Mouse (Mus musculus) heart, embryonic 11.5 days (tissue): ENCODE results near the gene Tmem178. TPM values are rescaled to one million over a fixed set of nuclear protein-coding genes. Genes with fewer than 3 reads are reported as not detected.
A peak's percentile ranks its signal among the peaks of the same experiment; 100 is the strongest.
"Not testable (repeated sequence)": the region's sequence is repeated elsewhere in the genome, so short reads cannot be mapped to it uniquely, and the experiment has no call there.

Experiments used
- ATAC-seq: fragments of 200-750 bp; cut with Nextera tagmentation; replicated peaks from 2 replicates; pipeline ENCODE4 v1.8.0; 2017; ENCODE audit warnings: moderate library complexity; ENCODE audit not compliant: insufficient number of reproducible peaks, low FRiP score, low TSS enrichment
- H3K27ac ChIP-seq: fragments of 300-500 bp; sonication (generic); 2 replicates; pipeline ENCODE4 v1.5.1; 2014; ENCODE audit warnings: mild to moderate bottlenecking, low read depth, low read length
- H3K27me3 ChIP-seq: fragments of 300-500 bp; sonication (generic); 2 replicates; pipeline ENCODE4 v1.6.1; 2014; ENCODE audit warnings: mild to moderate bottlenecking, low read length, mixed read lengths; ENCODE audit not compliant: control insufficient read depth, insufficient read depth
- H3K36me3 ChIP-seq: fragments of 300-500 bp; sonication (generic); 2 replicates; pipeline ENCODE4 v1.6.1; 2014; ENCODE audit warnings: mild to moderate bottlenecking, low read length, moderate library complexity, mixed read lengths; ENCODE audit not compliant: control insufficient read depth, insufficient read depth
- H3K4me1 ChIP-seq: fragments of 300-500 bp; sonication (generic); 2 replicates; pipeline ENCODE4 v1.6.1; 2014; ENCODE audit warnings: low read length; ENCODE audit not compliant: control insufficient read depth, insufficient read depth
- H3K4me2 ChIP-seq: fragments of 300-500 bp; sonication (generic); 2 replicates; pipeline ENCODE4 v1.6.1; 2014; ENCODE audit warnings: mild to moderate bottlenecking, moderate library complexity
- H3K4me3 ChIP-seq: fragments of 300-500 bp; sonication (generic); 2 replicates; pipeline ENCODE4 v1.5.1; 2014; ENCODE audit warnings: low read depth, low read length
- H3K9ac ChIP-seq: fragments of 300-500 bp; sonication (generic); 2 replicates; pipeline ENCODE4 v1.6.1; 2014; ENCODE audit warnings: mild to moderate bottlenecking, low read depth, low read length, moderate library complexity
- H3K9me3 ChIP-seq: fragments of 300-500 bp; sonication (generic); replicated peaks from 2 replicates; pipeline ENCODE4 v1.6.1; 2016; ENCODE audit warnings: low read length; ENCODE audit not compliant: control insufficient read depth
- WGBS: fragments of 180-500 bp; shearing (Covaris S2); extraction: QIAGEN DNeasy Blood & Tissue Kit; methylation state at CpG from one replicate; pipeline ENCODE4 v1.1.7; 2014; ENCODE audit not compliant: insufficient replicate concordance; 5-methylcytosine and 5-hydroxymethylcytosine counted together
- polyA plus RNA-seq: library from polyadenylated mRNA; unstranded; fragments of >200 nt; fragmentation: Nextera tagmentation; extraction: Ambion mirVana; gene quantifications from 2 replicates; pipeline ENCODE4 v1.2.1, GENCODE M21; 2014

Tmem178 gene
- polyA plus RNA-seq, 1 experiment from 2014 or later = 6.0 TPM

DNA sequence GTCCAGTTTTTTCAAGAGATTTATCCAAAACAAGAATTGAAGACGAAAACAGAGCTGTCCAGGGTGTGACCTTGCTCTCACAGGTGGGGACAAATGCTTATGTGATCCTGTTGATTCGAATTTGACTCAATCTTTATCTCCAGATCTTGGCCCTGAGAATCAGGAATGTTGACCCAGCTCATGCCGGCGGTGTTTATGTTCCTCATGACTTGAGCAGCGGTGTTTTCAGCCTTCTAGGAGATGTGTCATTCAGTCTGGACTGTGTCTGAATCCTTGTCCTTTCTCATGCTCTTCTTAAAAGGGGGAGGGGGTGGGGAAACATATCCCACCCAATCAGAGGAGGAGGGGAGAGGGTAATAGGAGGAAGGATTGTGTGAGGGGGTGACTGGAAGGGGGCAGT, 7.9 kb upstream of the Tmem178 start:
- Histone ChIP-seq H3K9ac (no peak overlapping the region), H3K4me3 (no peak overlapping the region), H3K9me3 (no peaks in the 10 kb centered on the region), H3K4me2 (no peak overlapping the region), H3K27me3 (no peaks in the 10 kb centered on the region), H3K27ac (no peak overlapping the region), H3K36me3 (no peaks in the 10 kb centered on the region), H3K4me1 (0 out of 2 replicates have a peak, but pooled peaks cover 3% of the 10 kb centered on the region)
- ATAC-seq = no peak
- 70% methylated on average over 5 of the region's 5 CpGs for WGBS

DNA sequence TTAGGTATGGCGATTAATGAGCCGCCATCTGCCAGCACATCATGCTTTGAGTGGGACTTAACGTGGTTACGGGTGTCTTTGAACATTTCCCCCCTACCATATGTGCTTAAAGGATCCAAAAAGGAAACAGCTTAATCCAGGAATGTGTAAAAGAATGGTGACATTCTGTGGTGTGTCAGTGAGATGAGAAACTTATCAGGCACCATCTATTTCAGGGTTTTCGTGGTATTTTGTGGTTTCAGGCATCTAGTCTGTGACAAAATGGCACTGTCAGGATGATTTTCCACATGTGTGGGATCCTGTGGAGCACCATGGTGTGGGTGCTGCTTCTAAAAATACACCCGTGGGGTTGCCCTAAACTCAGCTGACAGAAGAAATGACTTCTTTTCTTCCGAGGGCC, 4.6 kb upstream of the Tmem178 start:
- no peak overlapping the region for H3K4me2 ChIP-seq
- peaks cover 18% of the 10 kb centered on the region for H3K27me3 ChIP-seq
- no peaks in the 10 kb centered on the region for H3K4me1 ChIP-seq
- no peak for ATAC-seq
- H3K27ac ChIP-seq = no peak overlapping the region
- WGBS = 78% methylated on average over 7 of the region's 7 CpGs
- H3K36me3 ChIP-seq = no peaks in the 10 kb centered on the region
- no peak overlapping the region for H3K9ac ChIP-seq
- no peak overlapping the region for H3K4me3 ChIP-seq
- H3K9me3 ChIP-seq = no peaks in the 10 kb centered on the region

DNA sequence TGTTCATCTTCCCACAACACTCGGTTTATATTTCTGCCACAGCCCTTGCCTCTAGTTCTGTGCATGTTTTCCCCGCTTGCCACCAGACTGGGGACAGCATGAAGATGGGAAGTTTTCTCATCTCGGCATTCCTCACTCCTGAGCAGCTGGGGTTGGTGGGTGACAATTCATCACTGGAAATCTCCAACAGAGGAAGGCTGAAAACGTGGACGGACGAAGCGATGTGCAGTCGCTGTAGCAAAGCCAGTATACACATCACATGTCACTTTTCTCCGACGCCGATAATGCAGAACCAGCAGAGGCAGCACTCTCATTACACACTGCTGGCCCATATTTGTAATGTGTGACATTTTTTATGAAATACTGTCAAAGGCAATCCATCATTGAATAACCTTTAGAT, 2.6 kb upstream of the Tmem178 start:
- no peaks in the 10 kb centered on the region for H3K36me3 ChIP-seq
- H3K4me3 ChIP-seq = no peak overlapping the region
- H3K27ac ChIP-seq = no peak overlapping the region
- peaks cover 29% of the 10 kb centered on the region for H3K27me3 ChIP-seq
- H3K4me1 ChIP-seq = no peaks in the 10 kb centered on the region
- no peak for ATAC-seq
- H3K4me2 ChIP-seq = no peak overlapping the region
- H3K9me3 ChIP-seq = no peaks in the 10 kb centered on the region
- no peak overlapping the region for H3K9ac ChIP-seq
- 70% methylated on average over 11 of the region's 11 CpGs for WGBS

DNA sequence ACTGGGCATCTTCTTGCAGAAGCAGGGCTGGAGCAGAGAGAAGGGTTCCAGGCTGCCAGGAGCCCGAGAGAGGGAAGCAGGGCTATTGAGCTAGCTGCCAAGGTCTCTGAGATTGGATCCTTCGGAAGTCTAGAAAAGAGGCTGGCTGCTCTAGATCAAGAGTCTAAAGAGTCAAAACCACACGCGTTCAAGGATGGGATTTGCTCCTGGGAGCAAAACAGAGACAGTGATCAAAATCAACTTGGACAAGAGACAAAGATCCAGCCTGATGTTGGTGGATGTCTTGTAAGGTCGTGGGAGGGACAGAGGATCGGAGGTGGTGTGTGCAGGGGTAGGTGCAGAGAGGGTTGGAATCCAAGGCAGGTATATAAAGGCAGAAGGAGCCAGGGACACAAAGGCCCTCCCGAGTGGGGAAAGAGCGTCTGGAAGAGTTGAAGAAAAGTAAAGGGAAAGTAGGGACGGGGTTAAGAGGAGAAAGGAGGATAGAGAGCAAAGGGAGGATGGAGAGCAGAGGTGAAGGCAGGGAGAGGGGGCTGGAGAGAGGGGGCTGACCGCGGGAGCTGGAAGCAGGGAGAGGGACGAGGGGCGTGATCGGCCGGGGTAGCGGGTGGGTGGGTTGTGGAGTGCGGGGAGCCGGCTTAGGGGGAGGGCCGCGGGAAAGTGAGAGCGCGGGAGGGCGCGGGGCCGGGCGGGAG, 450 bp upstream of the Tmem178 start:
- no peak for ATAC-seq
- no peaks in the 10 kb centered on the region for H3K4me1 ChIP-seq

DNA sequence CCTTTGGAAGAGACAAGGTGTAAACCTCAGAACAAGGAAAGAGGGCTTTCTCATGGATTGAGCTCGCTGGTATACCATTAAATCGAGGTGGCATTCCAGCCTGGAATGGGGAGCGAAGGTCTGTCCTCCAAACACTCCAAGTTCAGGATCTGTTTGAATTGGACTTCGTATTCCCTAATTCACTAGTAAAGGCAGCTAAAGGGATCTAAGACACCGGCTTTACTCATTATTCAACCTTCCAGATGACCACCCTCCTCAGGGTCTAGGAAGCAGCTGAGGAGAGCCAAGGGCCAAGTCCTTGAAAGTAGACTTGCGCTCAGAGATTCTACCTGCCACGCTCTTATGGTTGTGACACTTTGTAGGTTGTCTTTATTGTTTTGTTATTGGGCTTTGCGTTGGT, 1.1 kb downstream of the Tmem178 start:
- H3K36me3 ChIP-seq, H3K9ac ChIP-seq, H3K9me3 ChIP-seq, ATAC-seq, H3K27ac ChIP-seq, H3K4me1 ChIP-seq: not testable (repeated sequence)
- peaks cover 29% of the 10 kb centered on the region for H3K27me3 ChIP-seq
- H3K4me3 ChIP-seq = 0 out of 2 replicates have a peak overlapping the region, but pooled peaks have one; percentile 10
- H3K4me2 ChIP-seq = peak overlapping the region; percentile 55
- 29% methylated on average over 8 of the region's 8 CpGs for WGBS

More for the DNA sequence above, 450 bp upstream of the Tmem178 start:
- Histone ChIP-seq H3K36me3 (no peaks in the 10 kb centered on the region), H3K27ac (no peak overlapping the region), H3K27me3 (peaks cover 29% of the 10 kb centered on the region), H3K9ac (peak overlapping the region; percentile 79), H3K9me3 (no peaks in the 10 kb centered on the region), H3K4me3 (peak overlapping the region; percentile 72), H3K4me2 (peak overlapping the region; percentile 98)
- WGBS = 9% methylated on average over 21 of the region's 26 CpGs

DNA sequence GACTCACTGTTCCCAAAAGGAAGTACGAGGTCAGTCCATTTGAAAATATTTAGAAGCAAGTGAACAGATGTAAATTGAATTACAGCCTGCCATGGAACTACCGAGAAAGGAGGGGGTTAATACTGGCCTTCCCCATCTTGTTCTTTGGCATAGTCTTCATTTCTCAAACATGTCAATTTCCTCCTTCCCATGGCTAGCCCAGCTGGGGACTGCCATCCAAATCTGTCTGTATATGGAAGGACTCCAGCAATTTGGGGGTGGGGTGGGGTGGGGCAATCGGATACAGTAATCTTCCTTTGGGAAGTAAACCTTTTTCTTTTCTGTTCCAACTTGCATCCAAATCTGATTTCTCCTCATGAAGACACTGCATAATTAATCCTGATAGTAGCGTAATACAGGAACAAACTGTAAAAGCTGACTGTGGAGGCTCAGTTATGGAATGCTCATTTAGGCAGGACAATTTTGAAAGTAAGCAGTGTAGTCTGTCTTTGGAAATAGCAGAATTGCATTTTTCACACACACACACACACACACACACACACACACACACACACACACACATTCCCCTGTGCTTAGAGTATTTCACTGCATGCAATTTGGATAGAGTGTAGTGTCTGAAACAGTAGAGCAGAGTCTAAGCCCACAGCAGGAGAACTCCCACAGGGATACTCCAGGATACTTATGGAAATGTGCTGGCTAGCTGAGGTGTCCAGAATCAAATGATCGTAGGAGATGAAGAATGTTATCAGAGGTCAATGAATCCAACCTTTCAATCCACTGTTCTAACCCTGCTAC, 1.9 kb downstream of the Tmem178 start:
- H3K36me3 ChIP-seq = no peaks in the 10 kb centered on the region
- no peaks in the 10 kb centered on the region for H3K9me3 ChIP-seq
- no peak overlapping the region for H3K4me3 ChIP-seq
- WGBS = 74% methylated on average over 5 of the region's 5 CpGs
- H3K4me2 ChIP-seq = no peak overlapping the region; the same call in 1 of the 2 replicates
- H3K9ac ChIP-seq = no peak overlapping the region
- peaks cover 29% of the 10 kb centered on the region for H3K27me3 ChIP-seq
- no peak overlapping the region for H3K27ac ChIP-seq
- H3K4me1 ChIP-seq = peaks cover under 1% of the 10 kb centered on the region; the same call in 1 of the 2 replicates
- ATAC-seq = no peak

DNA sequence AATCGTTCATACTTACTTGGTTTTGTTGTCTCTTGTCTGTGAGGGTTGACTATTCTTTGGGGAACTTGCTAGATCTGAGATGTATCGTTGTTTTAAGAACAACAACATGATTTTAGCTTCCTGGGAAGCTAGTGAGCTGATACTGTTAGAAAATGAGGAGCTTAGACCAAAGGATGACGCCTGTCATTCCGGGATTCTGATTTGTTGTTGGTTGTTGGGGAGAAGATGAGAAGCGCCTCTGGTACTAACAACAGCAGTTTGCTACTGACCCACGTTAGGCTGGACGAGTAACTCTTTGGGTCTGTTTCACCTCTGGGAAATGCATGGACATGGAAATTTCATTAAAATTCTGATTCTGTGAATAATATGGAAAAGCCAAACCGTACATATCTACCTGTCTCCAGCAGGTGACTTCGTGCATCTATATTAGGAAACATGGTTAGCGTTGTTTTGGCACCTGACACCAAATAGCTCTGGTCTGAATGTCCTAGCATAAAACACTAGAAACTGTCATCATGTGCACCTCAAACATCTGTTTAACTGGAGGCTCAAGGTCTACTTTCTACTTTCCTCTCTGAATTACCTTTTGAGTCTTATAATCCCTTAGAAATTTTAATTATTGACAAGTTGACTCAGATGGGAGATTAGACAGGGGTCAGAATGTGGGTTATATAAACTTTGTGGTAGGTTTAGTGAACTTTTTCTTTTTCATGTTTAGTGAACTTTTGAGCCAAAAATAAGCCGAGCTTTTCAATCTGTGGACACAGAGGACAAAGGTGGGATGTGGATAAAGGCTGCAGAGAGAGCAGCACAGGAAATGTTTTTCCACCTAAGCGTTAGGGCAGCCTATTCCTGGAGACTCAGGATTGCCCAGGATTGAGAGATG, 2.9 kb downstream of the Tmem178 start:
- peaks cover 9% of the 10 kb centered on the region for H3K4me1 ChIP-seq
- WGBS = 74% methylated on average over 12 of the region's 12 CpGs
- peaks cover 29% of the 10 kb centered on the region for H3K27me3 ChIP-seq
- H3K9me3 ChIP-seq = no peaks in the 10 kb centered on the region
- no peak overlapping the region for H3K4me3 ChIP-seq
- no peak for ATAC-seq
- H3K27ac ChIP-seq = no peak overlapping the region
- H3K4me2 ChIP-seq = no peak overlapping the region
- H3K36me3 ChIP-seq = no peaks in the 10 kb centered on the region
- no peak overlapping the region for H3K9ac ChIP-seq

DNA sequence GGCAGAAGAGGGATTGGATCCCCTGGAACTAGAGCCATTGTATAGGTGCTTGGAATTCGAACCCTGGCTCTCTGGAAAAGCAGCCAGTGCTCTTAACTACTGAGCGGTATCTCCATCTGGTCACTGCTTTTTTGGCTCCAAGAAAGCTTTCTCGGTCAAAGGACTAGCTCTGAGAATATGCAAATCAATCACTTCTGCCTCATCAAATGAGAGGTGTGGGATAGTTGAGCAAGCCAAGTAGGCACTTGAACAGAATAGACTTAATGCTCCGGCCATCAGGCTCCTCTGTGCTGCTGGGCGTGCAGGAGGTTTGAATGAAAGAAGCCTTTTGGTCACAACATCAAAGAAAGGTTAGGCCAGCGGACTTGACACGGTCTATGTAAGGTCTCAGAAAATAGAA, 5.0 kb downstream of the Tmem178 start:
- H3K9me3 ChIP-seq = no peaks in the 10 kb centered on the region
- no peak overlapping the region for H3K27ac ChIP-seq
- WGBS = 80% methylated on average over 7 of the region's 7 CpGs
- H3K9ac ChIP-seq = no peak overlapping the region
- no peak overlapping the region for H3K4me3 ChIP-seq
- no peaks in the 10 kb centered on the region for H3K36me3 ChIP-seq
- ATAC-seq = no peak
- peaks cover 16% of the 10 kb centered on the region for H3K27me3 ChIP-seq
- no peak overlapping the region for H3K4me2 ChIP-seq
- H3K4me1 ChIP-seq = peaks cover 10% of the 10 kb centered on the region
